ENCODE assay signal across 9 mouse cellular contexts in genomic region chr6:87383926-87384691, GRCm38 (mm10). TPM values are rescaled to one million over a fixed set of nuclear protein-coding genes. Genes with fewer than 3 reads are reported as not detected.
DNase-seq lines count a peak whose midpoint lies in the region; ATAC-seq and TF ChIP-seq lines count a peak whose summit lies in the region.
"Had no signal": no experiment of that assay in that cellular context is flagged by ENCODE, and none has a peak within 500 bp of the region (broad histone marks: within the 10 kb centered on the region; RNA-seq: fewer than 3 reads in every experiment).

No protein-coding gene starts in this region.

- ATAC-seq in forebrain, postnatal 0 days: peak; percentile 85
- peak; percentile 30; the same call in 1 of the 2 replicates for ATAC-seq in midbrain, embryonic 11.5 days (ENCODE audit: low FRiP score)

- 8% methylated on average over 24 of the region's 24 CpGs for WGBS in forebrain, postnatal 0 days
- WGBS in midbrain, embryonic 11.5 days: 9% methylated on average over 24 of the region's 24 CpGs

- no peak overlapping the region for H3K27ac ChIP-seq in layer of hippocampus, adult 2 months
- H3K27ac ChIP-seq in forebrain, postnatal 0 days (ENCODE audit: low read depth, low read length): no peak overlapping the region
- no peak overlapping the region for H3K27ac ChIP-seq in midbrain, embryonic 11.5 days (ENCODE audit: low read depth, low read length)

- no peaks in the 10 kb centered on the region for H3K36me3 ChIP-seq in forebrain, postnatal 0 days (ENCODE audit: insufficient read depth)
- H3K36me3 ChIP-seq in midbrain, embryonic 11.5 days (ENCODE audit: control insufficient read depth, insufficient read depth, low read length): no peaks in the 10 kb centered on the region

- no peaks in the 10 kb centered on the region for H3K4me1 ChIP-seq in forebrain, postnatal 0 days (ENCODE audit: insufficient read depth)
- H3K4me1 ChIP-seq in midbrain, embryonic 11.5 days (ENCODE audit: control insufficient read depth, insufficient read depth, low read length): no peaks in the 10 kb centered on the region

- peak overlapping the region; percentile 38 for H3K9ac ChIP-seq in forebrain, postnatal 0 days
- H3K9ac ChIP-seq in midbrain, embryonic 11.5 days (ENCODE audit: low read length): no peak overlapping the region

- peak overlapping the region; percentile 42 for H3K4me3 ChIP-seq in layer of hippocampus, adult 2 months
- peak overlapping the region; percentile 35 for H3K4me3 ChIP-seq in forebrain, postnatal 0 days (ENCODE audit: low read depth, low read length)
- peak overlapping the region; percentile 19 for H3K4me3 ChIP-seq in midbrain, embryonic 11.5 days (ENCODE audit: low read depth, low read length)

- intact Hi-C loops in left cerebral cortex, postnatal 14 days (cut with DNase I): no loop called here

- DNase-seq in layer of hippocampus, adult 2 months (ENCODE audit: low spot score in 2 of 2): no peak
- DNase-seq in layer of hippocampus, adult 9-11 months: no peak
- peak; percentile 58 for DNase-seq in ZHBTc4 (ENCODE audit: low read depth, low spot score)
- peak; percentile 64 for DNase-seq in forebrain, postnatal 0 days
- peak; percentile 38 to 44 for DNase-seq in left cerebral cortex, postnatal 14 days (ENCODE audit: low spot score in 2 of 2)
- peak; percentile 86 for DNase-seq in midbrain, embryonic 11.5 days (ENCODE audit: low spot score, missing footprints)
- no peak for DNase-seq in spleen, adult 12 weeks (ENCODE audit: low spot score)
- no peak for DNase-seq in spleen, postnatal 4 days (ENCODE audit: low spot score in 2 of 2)

- H3K27me3 ChIP-seq in forebrain, postnatal 0 days (ENCODE audit: insufficient read depth, low read length): 0 out of 2 replicates have a peak, but pooled peaks cover 2% of the 10 kb centered on the region
- H3K27me3 ChIP-seq in midbrain, embryonic 11.5 days (ENCODE audit: control insufficient read depth, insufficient read depth, low read length): no peaks in the 10 kb centered on the region

- no peaks in the 10 kb centered on the region for H3K9me3 ChIP-seq in forebrain, postnatal 0 days (ENCODE audit: low read length)
- H3K9me3 ChIP-seq in midbrain, embryonic 11.5 days (ENCODE audit: control insufficient read depth, low read length): no peaks in the 10 kb centered on the region

- TF ChIP-seq CTCF in layer of hippocampus, adult 2 months (conservative IDR thresholded peaks at IDR 0.05): peak; percentile 80
- TF ChIP-seq CTCF in forebrain, postnatal 0 days (IDR thresholded peaks at IDR 0.05; ENCODE audit: low read depth): peak; percentile 65

- H3K4me2 ChIP-seq in forebrain, postnatal 0 days (ENCODE audit: low read depth): peak overlapping the region; percentile 52
- H3K4me2 ChIP-seq in midbrain, embryonic 11.5 days: peak overlapping the region; percentile 48

RNA-seq across cellular contexts. Expression of gene Gkn3, which starts 4.6 kb away (rescaled TPM):
- 1 to 10 TPM; 2.0 to 3.6 TPM for total RNA-seq in layer of hippocampus, adult 2 months (2021)
- total RNA-seq in forebrain, postnatal 0 days (2014; rRNA removed): not detected in 2 replicates
- 0.86 and 1.0 TPM in 2 replicates for polyA plus RNA-seq in forebrain, postnatal 0 days (2015; fragmentation: Nextera tagmentation; extraction: Ambion mirVana)
- total RNA-seq in left cerebral cortex, postnatal 14 days (2021): 1 to 10 TPM; 3.9 TPM
- 0.42 TPM in 1 of 2 replicates, not detected in the other for polyA plus RNA-seq in midbrain, embryonic 11.5 days (2014; fragmentation: Nextera tagmentation; extraction: Ambion mirVana)

RNA-seq across cellular contexts. Expression of gene Gkn2, which starts 11.0 kb away (rescaled TPM):
- not detected for total RNA-seq in layer of hippocampus, adult 2 months (2021)
- total RNA-seq in forebrain, postnatal 0 days (2014; rRNA removed): not detected in 2 replicates
- polyA plus RNA-seq in forebrain, postnatal 0 days (2015; fragmentation: Nextera tagmentation; extraction: Ambion mirVana): not detected in 2 replicates
- not detected for total RNA-seq in left cerebral cortex, postnatal 14 days (2021)
- not detected in 2 replicates for polyA plus RNA-seq in midbrain, embryonic 11.5 days (2014; fragmentation: Nextera tagmentation; extraction: Ambion mirVana)
- total RNA-seq: left cerebral cortex, postnatal 36 days had no signal

RNA-seq across cellular contexts. Expression of gene Gkn1, which starts 33.4 kb away (rescaled TPM):
- not detected for total RNA-seq in layer of hippocampus, adult 2 months (2021)
- total RNA-seq in forebrain, postnatal 0 days (2014; rRNA removed): not detected in 2 replicates
- polyA plus RNA-seq in forebrain, postnatal 0 days (2015; fragmentation: Nextera tagmentation; extraction: Ambion mirVana): not detected in 2 replicates
- under 1 TPM; 0.27 to 0.29 TPM for total RNA-seq in left cerebral cortex, postnatal 14 days (2021)
- not detected in 2 replicates for polyA plus RNA-seq in midbrain, embryonic 11.5 days (2014; fragmentation: Nextera tagmentation; extraction: Ambion mirVana)

RNA-seq across cellular contexts. Expression of gene Bmp10, which starts 44.7 kb away (rescaled TPM):
- not detected for total RNA-seq in layer of hippocampus, adult 2 months (2021)
- total RNA-seq in forebrain, postnatal 0 days (2014; rRNA removed): 0.08 TPM in 1 of 2 replicates, not detected in the other
- polyA plus RNA-seq in forebrain, postnatal 0 days (2015; fragmentation: Nextera tagmentation; extraction: Ambion mirVana): not detected in 2 replicates
- total RNA-seq in left cerebral cortex, postnatal 14 days (2021): not detected
- not detected in 2 replicates for polyA plus RNA-seq in midbrain, embryonic 11.5 days (2014; fragmentation: Nextera tagmentation; extraction: Ambion mirVana)
- total RNA-seq: left cerebral cortex, postnatal 36 days had no signal

RNA-seq across cellular contexts. Expression of gene Antxr1, which starts 48.5 kb away (rescaled TPM):
- 10 to 100 TPM in 1 of 2 experiments, 1 to 10 TPM in 1; 9.7 to 10.7 TPM for total RNA-seq in layer of hippocampus, adult 2 months (2021)
- total RNA-seq in forebrain, postnatal 0 days (2014; rRNA removed): 13.2 and 14.4 TPM in 2 replicates
- 1.3 and 1.8 TPM in 2 replicates for polyA plus RNA-seq in forebrain, postnatal 0 days (2015; fragmentation: Nextera tagmentation; extraction: Ambion mirVana)
- total RNA-seq in left cerebral cortex, postnatal 14 days (2021): 10 to 100 TPM; 15.4 to 15.5 TPM
- polyA plus RNA-seq in midbrain, embryonic 11.5 days (2014; fragmentation: Nextera tagmentation; extraction: Ambion mirVana): 4.9 and 5.4 TPM in 2 replicates

Comparison
In these comparisons a context has a peak if more than half of its experiments do, and no peak if none do; other contexts are left out.
1. DNase-seq: peak in ZHBTc4 (single experiment), forebrain, postnatal 0 days (single experiment), left cerebral cortex, postnatal 14 days (2 of 2) and midbrain, embryonic 11.5 days (single experiment); none in layer of hippocampus, adult 2 months (0 of 2), layer of hippocampus, adult 9-11 months (single experiment), spleen, adult 12 weeks (single experiment) and spleen, postnatal 4 days (0 of 2).
2. Peak in every context shown above with its lines, with median percentiles within 50 percentile points of each other: H3K4me3 ChIP-seq.